Mouse (Mus musculus) midbrain, embryonic 12.5 days (tissue): ENCODE measurements around the gene Bex4. TPM values are rescaled to one million over a fixed set of nuclear protein-coding genes. Genes with fewer than 3 reads are reported as not detected.
"Not testable (repeated sequence)": the region's sequence is repeated elsewhere in the genome, so short reads cannot be mapped to it uniquely, and the experiment has no call there.

Source experiments
- ATAC-seq: fragments of 200-750 bp; cut with Nextera tagmentation; 2 replicates; pipeline ENCODE4 v1.8.0; 2017; ENCODE audit warnings: low read depth, moderate TSS enrichment, moderate library complexity; ENCODE audit not compliant: low FRiP score
- H3K27ac ChIP-seq: fragments of 300-500 bp; sonication (generic); replicated peaks from 2 replicates; pipeline ENCODE4 v1.5.1; 2016; ENCODE audit warnings: mild to moderate bottlenecking
- H3K27me3 ChIP-seq: fragments of 300-500 bp; sonication (generic); 2 replicates; pipeline ENCODE4 v1.6.1; 2016; ENCODE audit warnings: mild to moderate bottlenecking
- H3K36me3 ChIP-seq: fragments of 300-500 bp; sonication (generic); 2 replicates; pipeline ENCODE4 v1.6.1; 2016
- H3K4me1 ChIP-seq: fragments of 300-500 bp; sonication (generic); 2 replicates; pipeline ENCODE4 v1.6.1; 2016
- H3K4me2 ChIP-seq: fragments of 300-500 bp; sonication (generic); replicated peaks from 2 replicates; pipeline ENCODE4 v1.6.1; 2016; ENCODE audit warnings: mild to moderate bottlenecking, moderate library complexity
- H3K4me3 ChIP-seq: fragments of 300-500 bp; sonication (generic); 2 replicates; pipeline ENCODE4 v1.5.1; 2016; ENCODE audit warnings: mild to moderate bottlenecking
- H3K9ac ChIP-seq: fragments of 300-500 bp; sonication (generic); replicated peaks from 2 replicates; pipeline ENCODE4 v1.6.1; 2016; ENCODE audit warnings: mild to moderate bottlenecking, moderate library complexity
- H3K9me3 ChIP-seq: fragments of 300-500 bp; sonication (generic); 2 replicates; pipeline ENCODE4 v1.6.1; 2016; ENCODE audit warnings: mild to moderate bottlenecking
- WGBS: fragments of 180-500 bp; shearing (Covaris S2); methylation state at CpG from one replicate; pipeline ENCODE4 v1.1.7; 2016; 5-methylcytosine and 5-hydroxymethylcytosine counted together
- polyA plus RNA-seq: library from polyadenylated mRNA; unstranded; fragments of >200 nt; fragmentation: Nextera tagmentation; extraction: Ambion mirVana; gene quantifications from 2 replicates; pipeline ENCODE4 v1.2.1, GENCODE M21; 2016

Gene Bex4
- polyA plus RNA-seq, 1 experiment from 2014 or later: 83.4 TPM

GRCm38 (mm10) chrX:136139640-136140004, 826 bp downstream of the Bex4 start:
- H3K9ac ChIP-seq: peak overlapping the region; percentile 31; the same call in 1 of the 2 replicates
- not testable (repeated sequence) for H3K4me1 ChIP-seq, H3K27me3 ChIP-seq, H3K36me3 ChIP-seq, H3K27ac ChIP-seq, H3K9me3 ChIP-seq, ATAC-seq
- peak overlapping the region; percentile 52 for H3K4me2 ChIP-seq
- peak overlapping the region; percentile 47 for H3K4me3 ChIP-seq
- 39% methylated on average over 5 of the region's 5 CpGs for WGBS

GRCm38 (mm10) chrX:136141385-136141784, 2.6 kb downstream of the Bex4 start:
- Histone ChIP-seq H3K4me2 (no peak overlapping the region), H3K9ac (no peak overlapping the region), H3K4me1 (no peaks in the 10 kb centered on the region), H3K36me3 (no peaks in the 10 kb centered on the region), H3K27me3 (no peaks in the 10 kb centered on the region), H3K4me3 (no peak overlapping the region), H3K9me3 (no peaks in the 10 kb centered on the region), H3K27ac (no peak overlapping the region)
- 84% methylated on average over 5 of the region's 5 CpGs for WGBS
- ATAC-seq: no peak

- H3K4me3 ChIP-seq: no peak overlapping the region
- 86% methylated on average over 2 of the region's 2 CpGs for WGBS
- H3K9ac ChIP-seq: no peak overlapping the region
Measured at GRCm38 (mm10) chrX:136143711-136144110, 4.9 kb downstream of the Bex4 start.

GRCm38 (mm10) chrX:136144195-136144594, 5.4 kb downstream of the Bex4 start:
- no peak overlapping the region for H3K27ac ChIP-seq
- H3K27me3 ChIP-seq: no peaks in the 10 kb centered on the region
- ATAC-seq: no peak
- H3K4me1 ChIP-seq: no peaks in the 10 kb centered on the region
- no peak overlapping the region for H3K9ac ChIP-seq
- no peaks in the 10 kb centered on the region for H3K36me3 ChIP-seq
- H3K4me3 ChIP-seq: no peak overlapping the region
- WGBS: 86% methylated on average over 7 of the region's 7 CpGs
- H3K4me2 ChIP-seq: no peak overlapping the region
- H3K9me3 ChIP-seq: no peaks in the 10 kb centered on the region

More at GRCm38 (mm10) chrX:136143711-136144110, 4.9 kb downstream of the Bex4 start:
- no peak for ATAC-seq
- no peak overlapping the region for H3K4me2 ChIP-seq
- no peak overlapping the region for H3K27ac ChIP-seq
- H3K27me3 ChIP-seq: no peaks in the 10 kb centered on the region
- no peaks in the 10 kb centered on the region for H3K36me3 ChIP-seq
- no peaks in the 10 kb centered on the region for H3K9me3 ChIP-seq
- H3K4me1 ChIP-seq: no peaks in the 10 kb centered on the region

GRCm38 (mm10) chrX:136170625-136171024, 31.8 kb downstream of the Bex4 start:
- no peaks in the 10 kb centered on the region for H3K36me3 ChIP-seq
- no peaks in the 10 kb centered on the region; the same call in 1 of the 2 replicates for H3K27me3 ChIP-seq
- H3K27ac ChIP-seq: no peak overlapping the region
- H3K4me2 ChIP-seq: peak overlapping the region; percentile 51
- ATAC-seq: no peak
- H3K4me3 ChIP-seq: peak overlapping the region; percentile 54
- H3K9ac ChIP-seq: no peak overlapping the region
- no peaks in the 10 kb centered on the region for H3K9me3 ChIP-seq
- 65% methylated on average over 10 of the region's 10 CpGs for WGBS
- H3K4me1 ChIP-seq: 0 out of 2 replicates have a peak, but pooled peaks cover 2% of the 10 kb centered on the region

GRCm38 (mm10) chrX:136171189-136172117, 32.7 kb downstream of the Bex4 start:
- peak overlapping the region; percentile 54 for H3K4me3 ChIP-seq
- WGBS: 19% methylated on average over 24 of the region's 24 CpGs
- H3K9ac ChIP-seq: peak overlapping the region; percentile 65
- peak overlapping the region; percentile 78 for H3K27ac ChIP-seq
- H3K27me3 ChIP-seq: no peaks in the 10 kb centered on the region; the same call in 1 of the 2 replicates
- H3K4me1 ChIP-seq: 0 out of 2 replicates have a peak, but pooled peaks cover 2% of the 10 kb centered on the region
- H3K36me3 ChIP-seq: no peaks in the 10 kb centered on the region
- peak; percentile 68 for ATAC-seq
- no peaks in the 10 kb centered on the region for H3K9me3 ChIP-seq
- H3K4me2 ChIP-seq: peak overlapping the region; percentile 51

- peak; percentile 95 for ATAC-seq
- Histone ChIP-seq H3K36me3 (no peaks in the 10 kb centered on the region), H3K9me3 (no peaks in the 10 kb centered on the region), H3K9ac (peak within 1 kb of the TSS; percentile 65), H3K4me3 (peak within 1 kb of the TSS; percentile 54), H3K4me1 (0 out of 2 replicates have a peak, but pooled peaks cover 2% of the 10 kb centered on the region), H3K27me3 (no peaks in the 10 kb centered on the region; the same call in 1 of the 2 replicates), H3K4me2 (peak within 1 kb of the TSS; percentile 51), H3K27ac (peak within 1 kb of the TSS; percentile 78)
- WGBS: 23% methylated on average over 10 of the region's 10 CpGs
Measured at GRCm38 (mm10) chrX:136172118-136172551, 33.3 kb downstream of the Bex4 start, which contains the start of gene Tceal8. Gene Tceal8 (minus strand): TSS chrX:136172342.

GRCm38 (mm10) chrX:136172786-136173185, 34.0 kb downstream of the Bex4 start:
- 39% methylated on average over 10 of the region's 10 CpGs for WGBS
- no peak for ATAC-seq
- H3K36me3 ChIP-seq: no peaks in the 10 kb centered on the region
- H3K9ac ChIP-seq: peak overlapping the region; percentile 47; the same call in 1 of the 2 replicates
- no peaks in the 10 kb centered on the region; the same call in 1 of the 2 replicates for H3K27me3 ChIP-seq
- peak overlapping the region; percentile 54 for H3K4me3 ChIP-seq
- no peaks in the 10 kb centered on the region for H3K9me3 ChIP-seq
- peak overlapping the region; percentile 45 for H3K4me2 ChIP-seq
- H3K4me1 ChIP-seq: 0 out of 2 replicates have a peak, but pooled peaks cover 2% of the 10 kb centered on the region
- peak overlapping the region; percentile 77; the same call in 1 of the 2 replicates for H3K27ac ChIP-seq

GRCm38 (mm10) chrX:136180897-136181553, 42.2 kb downstream of the Bex4 start:
- ATAC-seq: peak; percentile 56
- Histone ChIP-seq H3K9ac (no peak overlapping the region), H3K4me1 (no peaks in the 10 kb centered on the region), H3K27ac (no peak overlapping the region), H3K4me3 (no peak overlapping the region), H3K4me2 (no peak overlapping the region), H3K36me3 (no peaks in the 10 kb centered on the region), H3K9me3 (no peaks in the 10 kb centered on the region), H3K27me3 (peaks cover 4% of the 10 kb centered on the region; the same call in 1 of the 2 replicates)
- 25% methylated on average over 11 of the region's 11 CpGs for WGBS

- Histone ChIP-seq H3K9me3 (no peaks in the 10 kb centered on the region), H3K4me3 (no peak overlapping the region), H3K27me3 (peaks cover 4% of the 10 kb centered on the region; the same call in 1 of the 2 replicates), H3K4me2 (no peak overlapping the region), H3K36me3 (no peaks in the 10 kb centered on the region), H3K9ac (no peak overlapping the region), H3K27ac (no peak overlapping the region), H3K4me1 (no peaks in the 10 kb centered on the region)
- ATAC-seq: no peak
- 88% methylated on average over 1 of the region's 1 CpGs for WGBS
Measured at GRCm38 (mm10) chrX:136183107-136183506, 44.3 kb downstream of the Bex4 start.
